Mouse (Mus musculus): ENCODE data around the gene Cd81.

The Cd81 gene

DNA sequence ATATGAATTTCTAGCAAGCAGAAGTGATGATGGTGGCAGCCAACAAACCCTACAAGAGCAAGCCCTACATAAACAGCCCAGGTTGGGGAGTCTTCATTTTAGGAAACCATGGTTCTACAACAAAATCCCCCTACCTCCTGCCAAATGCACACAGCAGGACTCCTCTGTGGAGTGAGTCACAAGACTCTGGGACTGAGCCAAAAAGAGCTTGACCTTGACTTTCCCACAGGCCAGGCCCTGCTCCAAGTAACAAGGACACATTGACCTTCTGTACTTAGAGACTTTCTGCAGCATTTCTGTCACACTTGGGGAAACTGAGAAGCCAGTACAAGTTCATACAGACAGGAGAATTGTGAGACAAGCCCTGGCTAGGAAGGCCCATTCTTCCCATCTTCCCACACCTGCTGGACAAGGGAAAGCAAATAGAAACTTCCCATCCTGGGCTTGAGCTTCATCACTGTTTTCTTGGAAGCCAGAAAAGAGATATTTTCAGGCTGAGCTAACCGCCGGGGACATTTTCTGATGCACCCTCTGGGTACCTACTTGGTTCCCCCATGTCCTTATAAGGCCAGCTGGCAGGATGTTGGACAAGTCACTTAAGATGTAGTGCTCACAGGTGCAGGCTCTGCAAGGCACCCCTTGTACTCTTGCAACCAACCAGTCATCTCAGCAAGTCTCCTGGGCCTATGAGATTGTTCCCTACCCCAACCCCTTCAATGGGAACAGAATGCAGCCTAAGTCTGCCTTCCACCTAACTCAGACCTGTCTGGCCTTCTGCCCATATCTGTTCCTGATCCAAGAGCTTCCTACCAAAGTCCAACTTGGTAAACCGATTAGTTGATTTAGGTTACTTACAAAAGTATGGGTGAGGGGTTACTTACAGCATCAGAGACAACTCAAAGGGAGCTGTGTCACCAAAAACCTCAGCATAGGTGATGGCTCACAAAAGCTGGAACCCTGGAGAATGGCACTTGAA, 2.4 kb upstream of the Cd81 start:
- peak; percentile 71 for DNase-seq (ENCODE audit: low read depth, low spot score)

DNA sequence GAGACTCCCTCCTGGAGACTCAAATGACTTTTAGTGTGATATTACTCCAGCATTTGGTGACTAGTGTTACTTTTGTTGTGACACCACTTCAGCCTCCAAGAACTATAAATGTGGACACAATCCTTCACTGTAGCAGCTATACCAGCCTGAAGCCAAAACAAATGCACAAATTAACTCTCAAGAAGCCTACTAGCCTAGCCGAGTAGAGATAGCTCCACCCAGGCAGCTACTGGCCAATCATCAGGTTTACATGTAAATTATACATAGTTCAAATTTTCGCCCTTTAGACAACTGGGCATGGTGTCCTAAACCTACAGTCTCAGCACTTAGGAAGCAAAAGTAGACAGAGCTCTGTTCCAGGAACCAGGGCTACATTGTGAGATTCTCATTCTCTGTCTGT, 1.2 kb upstream of the Cd81 start:
- no peak for DNase-seq (ENCODE audit: low read depth, low spot score)

DNA sequence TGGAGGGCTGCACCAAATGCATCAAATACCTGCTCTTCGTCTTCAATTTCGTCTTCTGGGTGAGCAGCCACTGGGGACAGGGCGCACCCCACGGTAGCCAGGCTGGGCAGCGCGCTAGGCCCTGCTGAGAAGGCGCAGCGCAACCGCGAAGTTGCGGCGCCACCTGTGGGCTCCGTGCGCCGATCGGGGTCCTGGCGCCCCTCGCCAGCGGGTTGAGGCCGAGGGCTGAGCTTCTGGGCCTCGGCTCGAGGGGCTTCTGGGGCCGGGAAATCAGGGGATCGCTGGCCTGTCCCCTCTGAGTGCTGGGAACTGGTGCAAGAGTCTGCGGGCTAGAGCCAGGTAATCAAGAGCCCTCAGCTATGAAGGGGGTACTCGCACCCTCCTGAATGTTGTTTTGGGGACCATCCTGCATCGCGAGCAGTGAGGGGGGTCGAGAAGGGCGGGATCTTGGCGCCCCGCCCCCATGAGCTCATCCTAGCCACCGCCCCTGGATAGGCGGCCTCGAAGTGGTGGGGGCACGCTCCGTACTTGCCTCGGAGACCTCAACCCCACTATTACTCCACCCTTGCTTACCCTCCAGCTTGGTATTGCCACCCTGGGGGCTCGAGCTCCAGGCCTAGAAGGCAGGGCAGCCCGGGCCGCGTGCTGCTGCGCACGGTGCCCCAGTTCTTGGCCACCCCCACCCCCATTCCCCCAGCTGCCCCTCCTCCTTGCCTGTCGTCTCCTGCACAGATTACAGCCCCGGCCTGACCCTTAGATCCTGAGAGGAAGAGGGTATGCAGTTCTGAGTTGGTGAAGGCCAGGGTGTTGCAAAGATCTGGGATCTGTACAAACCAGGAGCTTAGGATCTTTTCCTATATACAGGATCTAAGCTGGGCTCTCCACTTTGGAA, 715 bp downstream of the Cd81 start:
- peak; percentile 67 for DNase-seq (ENCODE audit: low read depth, low spot score)

DNA sequence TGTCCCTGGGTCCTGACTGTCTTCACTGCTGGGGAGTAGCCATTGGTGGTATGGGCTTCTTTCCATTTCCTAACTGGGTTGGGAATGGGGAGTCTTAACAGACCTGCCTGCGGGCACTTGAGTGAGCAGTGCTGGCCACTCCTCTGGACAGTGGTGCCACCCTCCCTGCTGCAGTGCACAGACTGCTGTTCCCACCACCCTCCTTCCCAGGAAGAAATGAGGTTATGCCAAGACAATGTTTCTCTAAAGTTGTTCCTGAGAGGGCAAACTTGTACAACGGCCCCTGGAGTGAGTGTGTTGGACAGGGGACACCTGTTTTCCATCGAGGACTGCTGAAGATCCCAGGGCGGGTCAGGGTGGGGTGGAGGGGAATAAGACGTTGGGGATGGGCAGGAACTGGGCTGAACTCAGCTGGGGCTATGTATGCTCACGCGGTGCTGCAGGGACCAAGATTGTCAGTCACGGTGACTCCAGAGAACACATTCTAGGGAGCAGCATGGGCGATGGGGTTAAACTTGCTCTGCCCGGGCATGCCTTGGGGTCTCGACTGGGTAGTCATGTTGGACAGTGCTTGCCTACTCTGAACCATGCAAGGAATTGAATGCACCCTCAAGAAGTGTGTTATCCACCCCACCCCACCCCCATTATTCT, 1.5 kb downstream of the Cd81 start:
- DNase-seq (ENCODE audit: low read depth, low spot score): peak; percentile 69

DNA sequence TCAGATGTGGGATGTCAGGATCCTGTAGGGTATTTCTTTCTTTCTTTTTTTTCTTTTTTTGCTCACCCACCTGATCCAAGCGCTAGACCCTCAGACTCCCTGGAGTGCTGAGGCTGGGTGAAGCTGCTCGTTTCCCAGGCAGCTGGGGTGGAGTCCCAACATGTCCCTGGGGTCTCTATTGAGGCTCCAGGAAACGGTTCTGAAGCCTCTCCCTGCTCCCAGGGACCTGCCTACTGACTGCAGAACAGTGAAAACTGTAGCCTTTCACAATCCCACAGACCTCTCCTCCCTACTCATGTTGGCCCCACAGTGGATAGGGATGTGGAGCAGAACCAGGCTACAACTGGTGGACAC, 2.0 kb downstream of the Cd81 start:
- peak; percentile 51 for DNase-seq (ENCODE audit: low read depth, low spot score)

DNA sequence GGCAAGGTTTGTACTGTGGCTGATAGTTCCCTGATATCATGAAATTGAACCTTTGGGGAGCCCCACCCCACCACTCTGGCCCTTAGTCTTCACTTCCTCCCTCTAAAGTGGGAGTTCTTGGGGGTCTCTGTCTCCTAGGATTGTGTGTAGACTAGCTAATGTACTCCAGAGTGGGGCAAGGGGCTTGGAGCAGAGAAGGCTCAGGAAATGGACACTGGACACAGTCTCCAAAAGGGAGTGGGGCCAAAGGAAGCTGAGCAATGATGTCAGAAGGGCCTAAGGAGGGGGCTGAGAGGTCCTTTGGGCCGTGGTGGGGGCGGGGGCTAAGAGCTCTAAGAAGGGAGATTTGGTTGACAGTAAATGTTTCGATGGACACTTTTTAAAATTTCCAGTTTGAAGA, 2.5 kb downstream of the Cd81 start:
- no peak for DNase-seq (ENCODE audit: low read depth, low spot score)

DNA sequence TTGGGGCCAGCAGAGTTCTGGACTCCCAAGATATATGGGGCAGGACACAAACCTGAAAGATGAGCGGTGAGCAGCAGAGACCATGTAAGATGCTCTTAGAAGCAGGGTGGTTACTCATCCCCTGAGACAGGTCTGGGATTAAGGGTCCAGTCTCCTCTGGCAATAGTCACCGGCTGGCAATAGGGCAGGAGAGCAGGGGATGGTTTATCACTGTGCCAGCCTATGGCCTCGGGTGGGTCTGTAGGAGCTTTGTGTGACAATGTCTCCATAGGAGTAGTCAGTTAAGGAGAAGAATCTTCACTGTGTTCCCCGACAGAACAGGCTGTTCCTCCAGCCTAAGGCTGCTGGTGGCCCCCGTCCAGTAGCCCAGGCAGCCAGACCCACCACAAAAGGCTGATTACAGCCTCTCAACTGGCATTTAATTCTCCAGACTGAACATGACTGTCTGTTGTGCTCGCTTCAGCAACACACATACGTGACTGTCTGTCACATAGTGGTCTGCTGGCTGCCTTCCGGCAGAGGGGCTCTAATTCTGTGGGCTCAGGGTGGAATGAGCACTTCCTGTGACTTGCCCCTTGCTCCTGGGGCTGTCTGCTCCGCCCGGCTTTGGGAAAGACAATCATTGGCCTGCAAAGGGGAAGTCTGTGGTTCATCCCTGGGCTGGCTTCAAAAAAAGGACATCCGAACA, 3.1 kb downstream of the Cd81 start:
- DNase-seq (ENCODE audit: low read depth, low spot score): no peak

DNA sequence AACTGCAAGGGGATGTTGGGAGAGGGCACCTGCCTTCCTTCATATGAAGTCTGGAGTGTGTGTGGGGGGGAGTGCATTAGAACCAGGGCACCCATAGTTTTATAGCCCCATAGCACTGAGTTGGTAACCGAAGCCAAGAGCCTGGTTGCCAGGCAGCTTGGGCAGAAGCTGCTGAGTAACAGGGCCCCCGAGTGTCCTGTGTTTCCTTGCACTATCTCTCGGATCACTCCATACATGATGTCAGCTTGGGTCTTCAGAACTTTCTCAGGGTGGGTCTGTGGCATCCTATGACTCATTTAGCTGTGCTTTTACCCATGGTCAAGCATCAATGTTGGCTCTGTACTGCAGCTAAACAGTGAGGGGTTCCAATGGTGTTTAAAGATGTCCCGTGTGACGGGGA, 4.5 kb downstream of the Cd81 start:
- DNase-seq (ENCODE audit: low read depth, low spot score): no peak

DNA sequence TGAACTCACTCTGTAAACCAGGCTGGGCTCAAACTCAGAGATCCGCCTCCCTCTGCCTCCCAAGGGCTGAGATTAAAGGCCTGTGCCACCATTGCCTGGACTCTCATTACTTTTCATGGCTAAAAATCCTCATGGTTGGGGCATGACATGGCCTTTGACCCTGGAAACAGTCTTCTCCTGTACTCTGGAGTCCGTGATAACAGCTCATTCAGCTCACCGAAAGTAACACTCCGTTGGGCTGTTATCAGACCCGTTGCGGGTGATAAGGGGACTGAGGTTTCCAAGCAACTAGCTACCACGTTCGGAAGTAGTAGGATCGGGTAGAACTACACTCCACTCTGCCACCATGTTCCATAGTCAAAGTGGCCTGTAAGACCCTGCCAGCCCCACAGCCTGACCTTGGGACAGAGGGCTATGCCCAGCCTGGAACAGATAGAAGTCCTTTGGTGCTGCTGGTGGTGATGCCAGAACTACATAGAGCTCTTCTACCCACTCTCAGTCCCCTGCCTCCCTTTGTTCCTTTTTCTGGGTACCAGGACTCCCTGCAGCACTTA, 5.2 kb downstream of the Cd81 start:
- no peak for DNase-seq (ENCODE audit: low read depth, low spot score)

DNA sequence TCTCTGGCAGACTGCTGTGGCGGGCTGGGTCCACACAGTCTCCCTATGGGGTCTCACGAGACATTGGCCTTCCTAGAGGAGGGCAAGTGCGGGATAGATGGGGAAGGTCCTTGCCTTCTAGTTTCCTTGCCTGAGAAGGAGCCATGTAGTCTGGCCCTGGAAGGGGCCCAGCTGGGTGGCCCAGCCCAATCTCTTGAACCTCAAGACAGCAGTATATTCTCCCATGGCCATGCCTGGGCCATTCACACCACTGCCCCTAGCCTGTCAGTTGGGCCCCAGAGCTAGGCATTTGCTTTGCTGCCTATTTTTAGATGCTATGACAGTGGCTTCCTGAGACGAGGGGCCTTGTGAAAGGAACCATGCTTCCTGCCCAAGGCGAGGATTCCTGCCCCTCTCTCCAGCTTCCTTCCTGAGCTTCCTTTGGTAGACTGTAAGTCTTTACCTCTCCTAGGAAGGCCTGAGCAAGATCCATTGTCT, 5.7 kb downstream of the Cd81 start:
- DNase-seq (ENCODE audit: low read depth, low spot score): no peak

DNA sequence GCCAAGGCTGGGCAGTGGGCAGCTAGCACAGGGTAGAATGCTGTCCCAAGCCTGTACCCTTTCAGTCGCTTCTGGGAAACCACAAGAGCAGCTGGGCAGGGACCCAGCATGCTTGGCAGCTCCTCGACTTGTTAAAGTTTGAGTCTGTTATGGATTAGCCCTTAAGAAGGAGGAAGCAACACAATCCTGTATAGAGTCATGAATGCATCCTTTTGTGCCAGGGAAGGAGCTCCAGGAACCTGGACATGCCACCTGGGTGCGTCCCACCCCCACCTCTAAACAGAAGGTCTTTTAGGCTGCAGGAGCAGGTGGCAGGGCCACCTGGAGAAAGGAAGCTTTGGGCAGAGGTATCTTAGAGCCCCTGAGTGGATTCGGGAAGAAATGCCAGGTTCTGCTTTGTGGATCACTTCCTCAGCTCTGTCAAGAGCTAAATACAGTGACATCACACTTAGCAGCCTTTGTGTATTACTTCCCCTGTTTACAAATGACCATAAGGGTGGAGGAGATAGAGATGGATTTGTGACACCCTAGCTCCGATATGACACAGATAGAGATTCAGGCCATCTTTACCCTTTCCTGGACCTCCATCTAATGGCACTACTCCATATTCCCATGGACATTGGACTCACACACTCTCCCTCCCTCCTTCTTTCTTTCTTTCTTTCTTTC, 6.8 kb downstream of the Cd81 start:
- DNase-seq (ENCODE audit: low read depth, low spot score): no peak

DNA sequence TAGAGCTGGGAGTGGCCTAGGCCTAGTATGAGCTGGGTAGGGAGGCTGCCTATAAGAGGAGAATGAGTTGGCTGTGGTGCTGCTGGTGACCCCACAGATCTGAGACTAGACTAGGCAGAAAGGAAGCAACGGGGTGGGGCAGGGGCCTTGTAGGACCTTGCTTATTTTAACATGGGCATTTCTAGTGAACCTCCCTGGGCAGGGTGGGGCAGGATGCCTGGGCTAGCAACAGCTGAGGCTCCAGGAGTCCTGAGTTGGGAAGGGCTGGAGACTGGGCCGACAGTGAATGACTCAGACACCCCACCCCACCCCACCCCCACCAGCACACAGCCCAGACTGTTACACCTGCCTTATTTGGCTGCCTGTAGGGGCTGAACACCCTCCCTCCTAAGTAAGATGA, 10.2 kb downstream of the Cd81 start:
- peak; percentile 77 for DNase-seq (ENCODE audit: low read depth, low spot score)

DNA sequence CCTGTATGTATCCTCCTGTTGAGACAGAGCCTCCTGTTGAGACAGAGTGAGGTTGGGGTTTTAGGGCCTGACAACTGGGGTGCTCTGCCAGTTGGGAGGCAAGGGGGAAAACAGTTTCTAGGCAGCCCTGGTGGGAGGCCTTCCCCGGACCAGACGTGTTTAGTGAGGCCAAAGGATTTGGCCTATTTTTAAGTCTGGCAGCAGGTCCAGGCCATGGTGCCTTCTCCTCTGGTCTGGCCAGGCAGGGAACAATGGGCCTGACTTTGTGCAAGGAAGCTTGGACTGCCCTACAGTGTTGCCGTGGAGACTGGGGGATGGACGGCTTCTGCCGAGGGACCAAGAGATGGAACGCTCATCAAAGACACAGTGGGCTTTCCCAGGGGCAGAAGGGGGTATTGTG, 11.7 kb downstream of the Cd81 start:
- no peak for DNase-seq (ENCODE audit: low read depth, low spot score)

DNA sequence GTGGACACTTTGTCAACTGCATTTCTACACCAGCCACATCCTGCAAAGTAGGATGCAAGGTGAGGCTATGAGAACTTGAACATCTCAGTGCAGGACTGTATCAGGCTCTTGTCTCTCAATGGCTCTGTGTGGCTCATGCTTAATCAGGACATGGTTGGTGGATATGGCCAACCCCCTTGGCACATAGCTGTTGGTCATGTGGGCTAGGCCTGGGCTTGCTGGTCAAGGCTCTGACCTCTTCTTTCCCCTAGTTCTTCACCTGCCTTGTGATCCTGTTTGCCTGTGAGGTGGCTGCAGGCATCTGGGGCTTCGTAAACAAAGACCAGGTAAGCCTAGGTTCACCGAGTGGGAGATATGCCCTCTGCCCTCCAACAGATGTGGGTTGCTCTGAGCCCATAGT, 13.2 kb downstream of the Cd81 start:
- DNase-seq (ENCODE audit: low read depth, low spot score): no peak

DNA sequence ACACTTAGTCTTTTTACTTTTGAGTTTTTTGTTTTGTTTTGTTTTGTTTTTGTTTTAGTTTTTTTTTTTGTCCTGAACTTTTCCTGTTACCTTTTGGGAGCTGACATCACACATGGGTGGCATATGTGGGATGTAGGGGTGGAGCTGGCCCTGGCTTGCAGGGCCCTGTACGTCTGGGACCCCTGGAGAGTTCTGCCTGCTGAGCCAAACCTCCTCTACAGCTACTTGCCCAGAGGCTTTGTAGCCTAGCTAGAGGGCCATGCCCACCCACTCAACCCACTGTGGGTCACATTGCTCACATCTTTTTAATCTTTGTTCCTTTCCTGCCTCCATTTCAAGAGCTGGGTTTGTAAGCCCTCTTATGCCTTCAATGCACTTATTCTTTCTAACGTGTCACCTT, 14.9 kb downstream of the Cd81 start:
- DNase-seq (ENCODE audit: low read depth, low spot score): no peak

DNA sequence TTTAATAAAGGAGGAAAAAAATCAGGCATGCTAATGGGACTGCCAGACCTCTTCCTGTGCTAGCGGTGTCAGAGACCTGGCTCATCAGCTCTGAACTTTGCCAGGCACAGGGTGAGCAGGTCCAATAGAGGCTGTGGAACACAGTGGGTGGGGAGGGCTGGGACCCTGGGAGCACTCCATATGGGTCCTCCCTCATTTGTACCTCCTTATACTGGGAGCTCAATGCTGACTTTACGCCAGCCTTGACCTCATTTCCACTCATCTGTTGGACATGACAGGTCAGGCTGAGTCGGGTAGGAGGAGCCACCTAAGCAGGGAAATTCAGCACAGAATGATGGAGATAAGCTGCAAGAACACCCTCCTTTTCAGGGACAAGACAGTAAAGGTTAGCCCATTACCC, 15.4 kb downstream of the Cd81 start:
- DNase-seq (ENCODE audit: low read depth, low spot score): no peak

DNA sequence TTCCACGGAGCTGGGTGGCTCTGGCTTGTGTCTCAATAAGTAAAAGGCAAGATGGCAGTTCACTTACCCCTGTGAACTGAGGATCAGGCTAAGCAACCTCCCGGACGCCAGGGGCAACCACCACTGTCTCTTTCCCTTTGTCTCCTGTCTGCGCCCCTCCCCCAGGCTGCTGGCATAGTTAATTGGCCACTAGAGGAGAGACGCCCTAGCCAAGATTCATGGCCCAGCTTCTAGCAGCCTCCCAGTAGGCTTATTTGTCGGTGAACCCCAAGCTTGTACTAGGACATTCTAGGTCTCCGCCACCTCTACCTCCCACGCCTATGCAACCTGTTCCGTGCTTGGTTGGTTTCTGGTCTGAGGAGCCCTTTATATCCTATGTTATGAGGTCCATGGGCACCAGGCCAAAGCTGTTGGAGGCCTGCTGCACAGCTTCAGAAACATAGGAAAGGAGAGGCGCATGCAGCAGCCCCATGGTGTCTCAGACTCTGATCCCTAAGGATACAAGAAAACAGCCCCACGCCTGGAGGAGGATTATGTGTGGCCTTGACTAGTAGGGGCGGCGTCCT, 15.9 kb downstream of the Cd81 start:
- DNase-seq (ENCODE audit: low read depth, low spot score): peak; percentile 80

DNA sequence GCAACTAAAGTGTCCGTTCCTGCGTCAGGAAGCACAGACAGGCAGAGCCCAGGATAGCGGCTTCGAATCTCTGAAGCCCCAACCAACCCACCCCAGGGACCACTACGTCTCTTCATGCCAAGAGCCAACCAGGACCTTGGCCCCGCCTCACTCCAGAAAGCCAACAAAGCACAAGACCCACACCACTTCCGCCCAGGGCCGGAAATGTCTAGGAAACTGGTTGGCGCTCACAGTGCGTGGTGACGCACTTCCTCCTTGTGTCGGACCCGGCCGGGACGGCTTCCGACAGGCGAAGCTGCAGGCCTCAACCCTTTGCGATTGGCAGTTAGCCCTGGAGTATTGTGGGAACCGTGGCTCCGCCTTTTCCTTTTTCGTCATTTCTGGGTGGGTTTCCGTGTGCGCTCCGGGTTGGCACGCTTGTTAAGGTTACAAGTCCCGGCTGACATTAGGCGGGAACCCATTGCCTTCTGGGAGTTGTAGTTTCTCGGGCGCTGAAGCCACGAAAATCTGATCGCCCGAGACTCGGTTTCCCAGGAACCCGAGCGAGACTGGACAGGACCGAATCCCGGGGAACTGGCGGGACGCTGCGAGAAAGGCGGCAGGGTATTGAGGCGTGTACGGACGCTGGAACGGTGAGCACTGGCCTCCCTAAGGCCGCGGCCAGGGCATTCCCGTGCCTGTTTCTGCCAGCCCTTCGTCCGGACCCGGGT, 16.5 kb downstream of the Cd81 start, which contains the start of gene Tssc4:
TSS of gene Tssc4 (plus strand) at position 368 of the 710 bp plus-strand sequence.
- peak; percentile 100 for DNase-seq (ENCODE audit: low read depth, low spot score)

DNA sequence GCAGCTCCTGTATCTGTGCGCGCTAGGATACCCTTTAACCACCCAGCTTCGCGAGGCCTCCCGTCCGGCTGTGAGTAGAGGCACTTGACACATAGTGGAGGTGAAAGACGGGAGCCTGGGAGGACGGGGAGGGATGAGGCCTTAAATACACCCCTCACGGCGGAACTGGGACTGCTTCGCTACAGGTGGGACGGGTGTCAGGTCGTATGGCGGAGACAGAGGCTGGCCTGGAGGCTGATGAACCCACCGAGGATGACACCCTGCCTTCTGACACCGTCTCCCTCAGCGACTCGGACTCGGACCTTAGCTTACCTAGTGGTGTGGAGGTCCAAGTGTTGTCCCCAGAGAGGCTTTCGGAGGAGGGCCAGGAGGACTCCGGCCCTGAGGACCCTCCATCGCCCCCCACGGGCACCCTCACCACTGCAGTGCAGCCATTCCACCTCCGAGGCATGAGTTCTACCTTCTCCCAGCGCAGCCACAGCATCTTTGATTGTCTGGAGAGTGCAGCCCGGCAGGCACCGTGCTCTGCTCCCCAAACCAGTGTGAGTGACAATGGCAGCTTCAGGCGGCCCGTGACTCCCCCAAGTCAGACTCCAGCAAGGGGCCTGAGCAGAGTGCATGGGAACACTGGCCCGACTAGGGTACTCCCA, 17.3 kb downstream of the Cd81 start:
- DNase-seq (ENCODE audit: low read depth, low spot score): no peak

Data from ZHBTc4 (cell line).